Mouse (Mus musculus) C2C12 (cell line): ENCODE measurements around the gene Slc26a10. TPM values are rescaled to one million over a fixed set of nuclear protein-coding genes. Genes with fewer than 3 reads are reported as not detected.
A peak's percentile ranks its signal among the peaks of the same experiment; 100 is the strongest.

Experiments used
- H3K27me3 ChIP-seq: one replicate; pipeline ENCODE4 v1.6.1; 2011; ENCODE audit not compliant: control insufficient read depth, insufficient read depth, insufficient read length
- H3K36me3 ChIP-seq: one replicate; pipeline ENCODE4 v1.6.1; 2011; ENCODE audit not compliant: control insufficient read depth, insufficient read depth
- H3K4me3 ChIP-seq: one replicate; pipeline ENCODE4 v1.5.1; 2011; ENCODE audit warnings: mild to moderate bottlenecking, control low read depth; ENCODE audit not compliant: poor library complexity, insufficient read depth, severe bottlenecking
- H3K79me2 ChIP-seq: one replicate; pipeline ENCODE4 v1.6.1; 2011; ENCODE audit not compliant: control insufficient read depth, insufficient read depth
- H3K79me3 ChIP-seq: one replicate; pipeline ENCODE4 v1.6.1; 2011; ENCODE audit warnings: low read depth, control low read depth
- H3ac ChIP-seq: one replicate; pipeline ENCODE3; 2011; ENCODE audit warnings: low read depth; ENCODE audit not compliant: control insufficient read depth, insufficient read length
- CEBPB ChIP-seq: IDR thresholded peaks from one replicate; pipeline ENCODE4 v1.6.1; 2011; ENCODE audit warnings: low read depth, mild to moderate bottlenecking, control low read depth, moderate library complexity
- CTCF ChIP-seq: IDR thresholded peaks from one replicate; pipeline ENCODE4 v1.5.1; 2011; ENCODE audit not compliant: control insufficient read depth, insufficient read depth, insufficient read length
- FOSL1 ChIP-seq: IDR thresholded peaks from one replicate; pipeline ENCODE4 v1.8.0; 2011; ENCODE audit warnings: mild to moderate bottlenecking, low read length; ENCODE audit not compliant: poor library complexity, insufficient read depth, severe bottlenecking
- MAX ChIP-seq: IDR thresholded peaks from one replicate; pipeline ENCODE4 v1.6.1; 2011; ENCODE audit warnings: mild to moderate bottlenecking, control low read depth
- MYOD1 ChIP-seq: IDR thresholded peaks from one replicate; pipeline ENCODE4 v1.6.1; 2011; ENCODE audit warnings: low read depth; ENCODE audit not compliant: control insufficient read depth, insufficient read length
- MYOG ChIP-seq: IDR thresholded peaks from one replicate; pipeline ENCODE4 v1.6.1; 2011; ENCODE audit not compliant: control insufficient read depth, insufficient read length; ENCODE audit errors: extremely low read depth
- USF1 ChIP-seq: IDR thresholded peaks from one replicate; pipeline ENCODE4 v1.6.1; 2011; ENCODE audit warnings: low read depth, mild to moderate bottlenecking, control low read depth, moderate library complexity
- polyA plus RNA-seq: library from polyadenylated mRNA; unstranded; fragments of >200 nt; fragmentation: generic; extraction: Trizol; gene quantifications from one replicate; pipeline ENCODE4 v1.2.1, GENCODE M21; 2012; ENCODE audit warnings: missing spikeins

Gene Slc26a10
- polyA plus RNA-seq, 1 experiment, result 2.9 TPM

GRCm38 (mm10) chr10:127176756-127177155 lies 3.7 kb downstream of the Slc26a10 start:
- Histone ChIP-seq H3K79me2 (no peaks in the 10 kb centered on the region), H3K79me3 (no peaks in the 10 kb centered on the region), H3K36me3 (no peaks in the 10 kb centered on the region), H3K4me3 (peak overlapping the region; percentile 26), H3K27me3 (no peaks in the 10 kb centered on the region), H3ac (peak overlapping the region; percentile 45)
- TF ChIP-seq MYOG (no peak), CTCF (no peak), CEBPB (no peak), MAX (no peak), USF1 (no peak), FOSL1 (no peak), MYOD1 (no peak)

GRCm38 (mm10) chr10:127176228-127176627 lies 4.2 kb downstream of the Slc26a10 start:
- Histone ChIP-seq H3K36me3 (no peaks in the 10 kb centered on the region), H3K79me3 (no peaks in the 10 kb centered on the region), H3K79me2 (no peaks in the 10 kb centered on the region), H3K4me3 (no peak overlapping the region), H3ac (no peak overlapping the region), H3K27me3 (no peaks in the 10 kb centered on the region)
- TF ChIP-seq CTCF (no peak), MYOD1 (no peak), MYOG (no peak), FOSL1 (no peak), MAX (no peak), CEBPB (no peak), USF1 (no peak)

GRCm38 (mm10) chr10:127174170-127174569 lies 6.3 kb downstream of the Slc26a10 start:
- Histone ChIP-seq H3K79me3 (no peaks in the 10 kb centered on the region), H3K4me3 (no peak overlapping the region), H3ac (no peak overlapping the region), H3K27me3 (no peaks in the 10 kb centered on the region), H3K36me3 (no peaks in the 10 kb centered on the region), H3K79me2 (no peaks in the 10 kb centered on the region)
- no peak for TF ChIP-seq USF1
- TF ChIP-seq MYOD1, result no peak
- no peak for TF ChIP-seq CEBPB
- no peak for TF ChIP-seq FOSL1
- no peak for TF ChIP-seq MYOG
- TF ChIP-seq CTCF, result no peak
- TF ChIP-seq MAX, result no peak

GRCm38 (mm10) chr10:127173148-127174065 lies 7.0 kb downstream of the Slc26a10 start:
- TF ChIP-seq USF1, result no peak
- no peak for TF ChIP-seq MYOG
- no peak for TF ChIP-seq FOSL1
- Histone ChIP-seq H3K79me2 (no peaks in the 10 kb centered on the region), H3ac (no peak overlapping the region), H3K4me3 (no peak overlapping the region), H3K36me3 (no peaks in the 10 kb centered on the region), H3K79me3 (no peaks in the 10 kb centered on the region), H3K27me3 (no peaks in the 10 kb centered on the region)

GRCm38 (mm10) chr10:127171631-127172200 lies 8.7 kb downstream of the Slc26a10 start:
- no peak overlapping the region for H3ac ChIP-seq
- no peak for TF ChIP-seq MAX
- TF ChIP-seq CTCF, result no peak
- no peak for TF ChIP-seq CEBPB
- TF ChIP-seq FOSL1, result no peak
- TF ChIP-seq MYOD1, result no peak
- TF ChIP-seq MYOG, result no peak
- no peak for TF ChIP-seq USF1
- H3K4me3 ChIP-seq, result no peak overlapping the region
- no peaks in the 10 kb centered on the region for H3K27me3 ChIP-seq
- no peaks in the 10 kb centered on the region for H3K79me3 ChIP-seq
- H3K79me2 ChIP-seq, result no peaks in the 10 kb centered on the region
- H3K36me3 ChIP-seq, result no peaks in the 10 kb centered on the region
